Mouse (Mus musculus) MEL (cell line): ENCODE data around the gene Med27. TPM values are rescaled to one million over a fixed set of nuclear protein-coding genes. Genes with fewer than 3 reads are reported as not detected.

Experiments used
- DNase-seq: peaks from one replicate; pipeline ENCODE4 v3.0.0; 2011; ENCODE audit warnings: low read depth, low spot score
- H3K27ac ChIP-seq: 2 replicates; pipeline ENCODE4 v1.5.1; 2012; ENCODE audit warnings: low read depth, mild to moderate bottlenecking, control low read depth, low read length, moderate library complexity; ENCODE audit not compliant: control insufficient read depth
- H3K27me3 ChIP-seq, 2 experiments: fragments of 150-350 bp in 1 of 2; sonication (generic) in 1 of 2; 2 replicates each; pipeline ENCODE4 v1.6.1; 2012; ENCODE audit warnings: low read length in 2 of 2, mild to moderate bottlenecking in 2 of 2, improper control_type of control experiment in 1 of 2, moderate library complexity in 1 of 2; ENCODE audit not compliant: insufficient read depth in 2 of 2, control insufficient read depth in 1 of 2
- H3K36me3 ChIP-seq, 2 experiments: 2 replicates each; pipeline ENCODE4 v1.6.1; 2012 to 2014; ENCODE audit warnings: low read length in 2 of 2, improper control_type of control experiment in 1 of 2, inconsistent platforms in 1 of 2, mild to moderate bottlenecking in 1 of 2; ENCODE audit not compliant: insufficient read depth in 2 of 2, control insufficient read depth in 1 of 2
- H3K4me1 ChIP-seq, 2 experiments: fragments of 150-350 bp in 1 of 2; sonication (generic) in 1 of 2; 2 replicates each; pipeline ENCODE4 v1.6.1; 2012; ENCODE audit warnings: low read length in 2 of 2, improper control_type of control experiment in 1 of 2, mild to moderate bottlenecking in 1 of 2; ENCODE audit not compliant: insufficient read depth in 2 of 2, control insufficient read depth in 1 of 2
- H3K4me3 ChIP-seq, 2 experiments: fragments of 150-350 bp in 1 of 2; sonication (generic) in 1 of 2; 2 replicates each; pipeline ENCODE4 v1.5.1; 2012; ENCODE audit warnings: low read depth in 2 of 2, low read length in 2 of 2, mild to moderate bottlenecking in 2 of 2, moderate library complexity in 2 of 2, control low read depth in 1 of 2, improper control_type of control experiment in 1 of 2; ENCODE audit not compliant: control insufficient read depth in 1 of 2, insufficient read depth in 1 of 2
- H3K79me2 ChIP-seq: 2 replicates; pipeline ENCODE4 v1.6.1; 2012; ENCODE audit warnings: mild to moderate bottlenecking, low read length, moderate library complexity; ENCODE audit not compliant: control insufficient read depth, poor library complexity, insufficient read depth
- H3K9ac ChIP-seq: 2 replicates; pipeline ENCODE4 v1.6.1; 2012; ENCODE audit warnings: low read depth, mild to moderate bottlenecking, control low read depth, low read length, moderate library complexity; ENCODE audit not compliant: control insufficient read depth, poor library complexity, severe bottlenecking
- H3K9me3 ChIP-seq: fragments of 150-350 bp; sonication (generic); replicated peaks from 2 replicates; pipeline ENCODE4 v1.6.1; 2012; ENCODE audit warnings: mild to moderate bottlenecking, low read length, improper control_type of control experiment, moderate library complexity; ENCODE audit not compliant: insufficient read depth
- CHD2 ChIP-seq: IDR thresholded peaks from 2 replicates; pipeline ENCODE4 v1.6.1; 2011; ENCODE audit warnings: low read length, improper control_type of control experiment
- CTCF ChIP-seq, 3 experiments: IDR thresholded peaks in 2 of 3; conservative IDR thresholded peaks in 1 of 3; 2 replicates each; pipeline ENCODE4 v1.5.1; 2011 to 2012; ENCODE audit warnings: low read length in 3 of 3, low read depth in 2 of 3, mild to moderate bottlenecking in 2 of 3, improper control_type of control experiment in 1 of 3, inconsistent platforms in 1 of 3, mixed read lengths in 1 of 3, moderate library complexity in 1 of 3; ENCODE audit not compliant: control insufficient read depth in 1 of 3, insufficient read depth in 1 of 3, poor library complexity in 1 of 3, severe bottlenecking in 1 of 3
- E2F4 ChIP-seq: IDR thresholded peaks from 2 replicates; pipeline ENCODE4 v1.6.1; 2011; ENCODE audit warnings: low read depth, low read length, improper control_type of control experiment, borderline replicate concordance
- EP300 ChIP-seq, 2 experiments: IDR thresholded peaks; 2 replicates each; pipeline ENCODE4 v1.6.1; 2011; ENCODE audit warnings: improper control_type of control experiment in 2 of 2, low read length in 2 of 2, low read depth in 1 of 2, mild to moderate bottlenecking in 1 of 2
- ETS1 ChIP-seq: IDR thresholded peaks from 2 replicates; pipeline ENCODE4 v1.6.1; 2012; ENCODE audit warnings: low read depth, mild to moderate bottlenecking, inconsistent platforms, low read length, improper control_type of control experiment, moderate library complexity
- GABPA ChIP-seq: IDR thresholded peaks from 2 replicates; pipeline ENCODE4 v1.6.1; 2012; ENCODE audit warnings: low read depth, mild to moderate bottlenecking, inconsistent platforms, low read length, improper control_type of control experiment, moderate library complexity
- JUND ChIP-seq: IDR thresholded peaks from 2 replicates; pipeline ENCODE4 v1.6.1; 2011; ENCODE audit warnings: low read depth, mild to moderate bottlenecking, improper control_type of control experiment, low read length
- MAFK ChIP-seq: IDR thresholded peaks from 2 replicates; pipeline ENCODE4 v1.6.1; 2011; ENCODE audit warnings: low read depth, mild to moderate bottlenecking, low read length, improper control_type of control experiment, borderline replicate concordance
- MAX ChIP-seq: IDR thresholded peaks from 2 replicates; pipeline ENCODE4 v1.6.1; 2011; ENCODE audit warnings: low read length, improper control_type of control experiment
- MAZ ChIP-seq: IDR thresholded peaks from 2 replicates; pipeline ENCODE4 v1.6.1; 2012; ENCODE audit warnings: low read depth, mild to moderate bottlenecking, inconsistent platforms, low read length, improper control_type of control experiment
- MEF2A ChIP-seq: IDR thresholded peaks from 2 replicates; pipeline ENCODE4 v1.6.1; 2014; ENCODE audit warnings: low read depth, mild to moderate bottlenecking, inconsistent platforms, low read length, improper control_type of control experiment; ENCODE audit not compliant: poor library complexity, insufficient replicate concordance, severe bottlenecking; ENCODE audit errors: extremely low read depth
- MXI1 ChIP-seq: IDR thresholded peaks from 2 replicates; pipeline ENCODE4 v1.6.1; 2011; ENCODE audit warnings: mild to moderate bottlenecking, low read depth, low read length, improper control_type of control experiment
- MYB ChIP-seq: IDR thresholded peaks from 2 replicates; pipeline ENCODE4 v1.6.1; 2011; ENCODE audit warnings: mild to moderate bottlenecking, low read depth, low read length, improper control_type of control experiment
- MYC ChIP-seq: IDR thresholded peaks from 2 replicates; pipeline ENCODE4 v1.6.1; 2011; ENCODE audit warnings: low read depth, mild to moderate bottlenecking, low read length, improper control_type of control experiment, moderate library complexity
- NELFE ChIP-seq: IDR thresholded peaks from 2 replicates; pipeline ENCODE4 v1.6.1; 2011; ENCODE audit warnings: low read depth, low read length, improper control_type of control experiment
- NRF1 ChIP-seq: IDR thresholded peaks from 2 replicates; pipeline ENCODE4 v1.6.1; 2014; ENCODE audit warnings: low read depth, mild to moderate bottlenecking, inconsistent platforms, low read length, improper control_type of control experiment, moderate library complexity; ENCODE audit not compliant: poor library complexity, insufficient read depth, severe bottlenecking
- SIN3A ChIP-seq: IDR thresholded peaks from 2 replicates; pipeline ENCODE4 v1.6.1; 2012; ENCODE audit warnings: low read length, improper control_type of control experiment, inconsistent platforms
- TBP ChIP-seq: IDR thresholded peaks from 2 replicates; pipeline ENCODE4 v1.8.0; 2011; ENCODE audit warnings: low read depth, low read length, improper control_type of control experiment
- UBTF ChIP-seq: IDR thresholded peaks from 2 replicates; pipeline ENCODE4 v1.6.1; 2012; ENCODE audit warnings: low read depth, mild to moderate bottlenecking, inconsistent platforms, low read length, improper control_type of control experiment, moderate library complexity, borderline replicate concordance; ENCODE audit not compliant: insufficient read depth
- USF2 ChIP-seq, 2 experiments: IDR thresholded peaks; 2 replicates each; pipeline ENCODE4 v1.6.1; 2011 to 2012; ENCODE audit warnings: improper control_type of control experiment in 2 of 2, low read length in 2 of 2, borderline replicate concordance in 1 of 2, inconsistent platforms in 1 of 2, low read depth in 1 of 2, mild to moderate bottlenecking in 1 of 2; ENCODE audit not compliant: insufficient read depth in 1 of 2
- ZC3H11A ChIP-seq: IDR thresholded peaks from 2 replicates; pipeline ENCODE4 v1.6.1; 2012; ENCODE audit warnings: low read depth, mild to moderate bottlenecking, inconsistent platforms, low read length, improper control_type of control experiment
- ZMIZ1 ChIP-seq: IDR thresholded peaks from 2 replicates; pipeline ENCODE4 v1.6.1; 2012; ENCODE audit warnings: low read depth, mild to moderate bottlenecking, inconsistent platforms, low read length, improper control_type of control experiment, moderate library complexity
- ZNF384 ChIP-seq: IDR thresholded peaks from 2 replicates; pipeline ENCODE4 v1.6.1; 2012; ENCODE audit warnings: low read depth, mild to moderate bottlenecking, inconsistent platforms, low read length, improper control_type of control experiment
- polyA plus RNA-seq, 2 experiments: library from polyadenylated mRNA; stranded (reverse) in 1 of 2; unstranded in 1 of 2; fragments of >175 nt in 1 of 2; fragments of >200 nt in 1 of 2; gene quantifications; 2 replicates each; pipeline versions ENCODE4 v1.2.1 to v1.2.4; 2012; ENCODE audit warnings: low replicate concordance in 2 of 2, low read depth in 1 of 2; ENCODE audit not compliant: insufficient read length in 2 of 2, insufficient read depth in 1 of 2, missing spikeins in 1 of 2
- total RNA-seq: library from RNA; depleted of rRNA; stranded (reverse); fragments of 300-350 nt; gene quantifications from 2 replicates; pipeline ENCODE4 v1.2.3, GENCODE M21; 2012

Med27 gene
- total and polyA plus RNA-seq, 3 experiments, result 46.3 to 46.9 TPM; not detected in 1

- no peaks in the 10 kb centered on the region for H3K9me3 ChIP-seq
- H3K27ac ChIP-seq, result peak overlapping the region; percentile 71
- no peaks in the 10 kb centered on the region; the same call in 1 of the 2 replicates for H3K79me2 ChIP-seq
- peak; percentile 73 for DNase-seq
- TF ChIP-seq ZC3H11A (no peak), UBTF (no peak), NRF1 (no peak), MAZ (0 out of 2 replicates have a peak, but pooled peaks have one; percentile 23), GABPA (peak; percentile 58; the same call in 1 of the 2 replicates), MAX (no peak), EP300 (IDR thresholded peaks at IDR 0.05; ENCODE audit: low read depth in 1 of 2, low read length in 2 of 2) (peak in 1 of 2 experiments; percentile 12; a peak in 1 of 4 replicates), ZNF384 (no peak), ETS1 (peak; percentile 39; the same call in 1 of the 2 replicates), ZMIZ1 (no peak)
- TF ChIP-seq, all 39 proteins: peak for 4
- Histone ChIP-seq H3K36me3 (peaks cover 0 to 33% of the 10 kb centered on the region in 2 experiments; a peak in 2 of 4 replicates), H3K4me1 (peaks cover 17 to 26% of the 10 kb centered on the region in 2 experiments), H3K4me3 (no peak overlapping the region; a peak in 1 of 4 replicates), H3K27me3 (no peaks in the 10 kb centered on the region), H3K9ac (no peak overlapping the region; the same call in 1 of the 2 replicates)
Observed at GRCm38 (mm10) chr2:29457677-29458076, 111.1 kb downstream of the Med27 start.

- H3K4me1 ChIP-seq, result peaks cover 17 to 26% of the 10 kb centered on the region in 2 experiments
- no peaks in the 10 kb centered on the region for H3K27me3 ChIP-seq
- DNase-seq, result peak; percentile 28
- TF ChIP-seq MYB (no peak), MAX (no peak), UBTF (no peak), MXI1 (no peak), MYC (no peak), GABPA (no peak), JUND (no peak), ZMIZ1 (no peak), EP300 (IDR thresholded peaks at IDR 0.05; ENCODE audit: low read depth in 1 of 2, low read length in 2 of 2) (no peak), USF2 (IDR thresholded peaks at IDR 0.05; ENCODE audit: borderline replicate concordance in 1 of 2, insufficient read depth in 1 of 2, low read depth in 1 of 2, low read length in 2 of 2) (no peak), E2F4 (no peak), MAFK (no peak), CTCF (IDR thresholded peaks at IDR 0.05 in 2 of 3, conservative IDR thresholded peaks at IDR 0.05 in 1 of 3; ENCODE audit: control insufficient read depth in 1 of 3, insufficient read depth in 1 of 3, low read depth in 2 of 3, low read length in 3 of 3, poor library complexity in 1 of 3, severe bottlenecking in 1 of 3) (no peak), MEF2A (no peak), TBP (no peak), ETS1 (no peak), CHD2 (no peak), SIN3A (no peak), NELFE (no peak)
- H3K36me3 ChIP-seq, result peaks cover 0 to 33% of the 10 kb centered on the region in 2 experiments; a peak in 2 of 4 replicates
- H3K27ac ChIP-seq, result peak overlapping the region; percentile 56
- H3K79me2 ChIP-seq, result no peaks in the 10 kb centered on the region; the same call in 1 of the 2 replicates
- H3K9ac ChIP-seq, result 0 out of 2 replicates have a peak overlapping the region, but pooled peaks have one; percentile 11
- H3K9me3 ChIP-seq, result no peaks in the 10 kb centered on the region
- no peak overlapping the region for H3K4me3 ChIP-seq
Observed at GRCm38 (mm10) chr2:29458346-29458950, 111.8 kb downstream of the Med27 start.
